Mouse (Mus musculus) gastrocnemius, adult 18-20 months (tissue): ENCODE data around the gene Hacl1. TPM values are rescaled to one million over a fixed set of nuclear protein-coding genes. Genes with fewer than 3 reads are reported as not detected.

Experiments used
- DNase-seq: peaks from one replicate; pipeline ENCODE4 v3.0.0; 2021; ENCODE audit warnings: low spot score
- long read RNA-seq, 2 experiments: library from polyadenylated mRNA; stranded (forward); transcript quantifications; one replicate each; pipeline ENCODE4 v2.0.0; 2021
- total RNA-seq, 2 experiments: library from RNA; stranded (reverse); gene quantifications; 2 replicates each; pipeline ENCODE4 v1.2.3; 2021

The Hacl1 gene
- 10 to 100 TPM; 10.3 to 11.3 TPM for total RNA-seq
- long read RNA-seq, experiment 1, partial matches to known transcripts = 0 of 6 reads
- long read RNA-seq, experiment 1, other reads (novel, unspliced or antisense) = 1 of 6 reads
- long read RNA-seq, experiment 2, transcript Hacl1-201 (17 exons, 2,644 nt) = major isoform, 7 of 9 reads
- long read RNA-seq, experiment 2, partial matches to known transcripts = 1 of 9 reads
- long read RNA-seq, experiment 2, other reads (novel, unspliced or antisense) = 0 of 9 reads

- peak; percentile 94 for DNase-seq
Observed at GRCm38 (mm10) chr14:31640890-31641505, at the start of gene Hacl1, which contains the start of gene Btd. Gene Hacl1 (minus strand): TSS chr14:31641286. Gene Btd (plus strand): TSS chr14:31641028.

GRCm38 (mm10) chr14:31686231-31686630 is 45.1 kb upstream of the Hacl1 start:
- DNase-seq = no peak

GRCm38 (mm10) chr14:31685680-31686079 is 44.6 kb upstream of the Hacl1 start:
- DNase-seq = no peak

- DNase-seq = no peak
Observed at GRCm38 (mm10) chr14:31684343-31685040, 43.4 kb upstream of the Hacl1 start.

GRCm38 (mm10) chr14:31683610-31684009 is 42.5 kb upstream of the Hacl1 start:
- DNase-seq = no peak

- no peak for DNase-seq
Observed at GRCm38 (mm10) chr14:31681931-31682555, 41.0 kb upstream of the Hacl1 start.

- DNase-seq = no peak
Observed at GRCm38 (mm10) chr14:31681291-31681690, 40.2 kb upstream of the Hacl1 start.

- DNase-seq = no peak
Observed at GRCm38 (mm10) chr14:31680656-31681055, 39.6 kb upstream of the Hacl1 start.

- DNase-seq = no peak
Observed at GRCm38 (mm10) chr14:31671635-31672320, 30.7 kb upstream of the Hacl1 start.

GRCm38 (mm10) chr14:31669642-31670490 is 28.8 kb upstream of the Hacl1 start:
- DNase-seq = no peak

- DNase-seq = peak; percentile 83
Observed at GRCm38 (mm10) chr14:31669161-31669611, 28.1 kb upstream of the Hacl1 start.

- DNase-seq = no peak
Observed at GRCm38 (mm10) chr14:31668326-31668725, 27.2 kb upstream of the Hacl1 start.

GRCm38 (mm10) chr14:31667741-31668140 is 26.7 kb upstream of the Hacl1 start:
- no peak for DNase-seq

GRCm38 (mm10) chr14:31666931-31667705 is 26.0 kb upstream of the Hacl1 start:
- no peak for DNase-seq

GRCm38 (mm10) chr14:31665566-31665940 is 24.5 kb upstream of the Hacl1 start:
- DNase-seq = no peak

- DNase-seq = no peak
Observed at GRCm38 (mm10) chr14:31664903-31665565, 23.9 kb upstream of the Hacl1 start.

GRCm38 (mm10) chr14:31664100-31664902 is 23.2 kb upstream of the Hacl1 start:
- DNase-seq = no peak

- no peak for DNase-seq
Observed at GRCm38 (mm10) chr14:31663376-31664099, 22.5 kb upstream of the Hacl1 start.
